Mouse (Mus musculus) lung, adult 2 months (tissue): ENCODE measurements at regions not wholly inside any gene's neighbourhood (a gene's known extent, or its start where the extent isn't known, plus 50 kb on each side); places are given as distances from the start of the nearest gene placed in this dataset.

Experiments used
- CTCF ChIP-seq: fragments of 200-500 bp; IDR thresholded peaks from 2 replicates; pipeline ENCODE4 v1.5.1; 2011; ENCODE audit warnings: mild to moderate bottlenecking, low read length, control low read depth; ENCODE audit not compliant: insufficient read depth
- POLR2A ChIP-seq: fragments of 200-500 bp; IDR thresholded peaks from 2 replicates; pipeline ENCODE4 v1.6.1; 2011; ENCODE audit warnings: low read depth, mild to moderate bottlenecking, control low read depth, low read length, borderline replicate concordance; ENCODE audit errors: extremely low read depth

- TF ChIP-seq CTCF (no peak), POLR2A (no peak)
Observed at GRCm38 (mm10) chr11:24664082-24664481, 586.2 kb downstream of the Bcl11a start.
